Mouse (Mus musculus): ENCODE data around the gene Mlycd. TPM values are rescaled to one million over a fixed set of nuclear protein-coding genes. Genes with fewer than 3 reads are reported as not detected.

Mlycd gene
- 4.9 and 5.8 TPM in 2 replicates for total RNA-seq (2012; rRNA removed)

DNA sequence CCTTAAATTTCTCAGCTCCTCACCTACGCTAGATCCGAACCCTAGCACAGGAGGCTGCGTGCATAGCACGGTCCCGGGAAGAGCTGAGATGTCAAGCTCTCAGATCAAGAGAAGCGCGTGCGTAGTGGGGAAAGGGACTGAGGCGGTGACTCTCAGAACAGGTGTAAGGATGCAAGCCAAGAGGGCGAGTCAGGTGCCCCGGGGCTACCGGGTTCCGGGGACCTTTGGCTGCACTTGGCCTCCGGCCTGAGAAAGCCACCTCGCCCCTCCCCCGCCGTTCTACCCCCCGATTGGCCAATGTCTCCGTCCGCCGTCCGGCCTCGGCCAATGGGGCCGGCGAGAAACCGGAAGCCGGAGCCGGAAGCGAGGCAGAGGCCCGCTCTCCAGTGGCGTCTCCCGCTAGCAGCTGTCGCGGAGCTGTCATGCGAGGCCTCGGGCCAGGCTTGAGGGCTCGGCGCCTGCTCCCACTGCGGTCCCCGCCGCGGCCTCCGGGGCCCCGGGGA, at the start of gene Mlycd:
Gene Mlycd, plus strand, starts transcription at position 355 of the 503 bp plus-strand sequence.
- peaks cover 0 to 5% of the 10 kb centered on the region in 2 experiments; a peak in 1 of 4 replicates for H3K4me1 ChIP-seq (ENCODE audit: control insufficient read depth in 2 of 2, insufficient read depth in 2 of 2, low read length in 2 of 2, poor library complexity in 1 of 2)
- TF ChIP-seq MAFK (IDR thresholded peaks at IDR 0.05; ENCODE audit: insufficient read depth, low read depth, low read length): no peak
- TF ChIP-seq CHD2 (IDR thresholded peaks at IDR 0.05; ENCODE audit: low read depth, low read length): no peak
- TF ChIP-seq HCFC1 (IDR thresholded peaks at IDR 0.05; ENCODE audit: borderline replicate concordance, insufficient read depth, low read length): no peak
- TF ChIP-seq ZNF384 (IDR thresholded peaks at IDR 0.05; ENCODE audit: low read depth, low read length): no peak
- TF ChIP-seq ZC3H11A (IDR thresholded peaks at IDR 0.05; ENCODE audit: borderline replicate concordance, low read depth, low read length): no peak
- no peaks in the 10 kb centered on the region for H3K36me3 ChIP-seq (ENCODE audit: control insufficient read depth, insufficient read depth, low read length, poor library complexity, severe bottlenecking)
- no peak within 1 kb of the TSS for H3K27ac ChIP-seq (ENCODE audit: insufficient read depth, low read depth, low read length, poor library complexity, severe bottlenecking)
- peak; percentile 87 for DNase-seq (ENCODE audit: low read depth, low spot score)
- no peaks in the 10 kb centered on the region for H3K9me3 ChIP-seq (ENCODE audit: control insufficient read depth, insufficient read depth, low read depth, low read length)
- peak within 1 kb of the TSS; percentile 66 to 79 for H3K4me3 ChIP-seq (ENCODE audit: insufficient read depth in 1 of 2, low read depth in 1 of 2, low read length in 2 of 2, poor library complexity in 1 of 2, severe bottlenecking in 1 of 2)
- in situ Hi-C loops (cut with MboI; ENCODE audit: low sequenced_read_pairs in 2 of 2, unreplicated experiment in 2 of 2): no loop called here
- H3K9ac ChIP-seq (ENCODE audit: insufficient read depth, low read depth, low read length, poor library complexity, severe bottlenecking): peak within 1 kb of the TSS; percentile 68

DNA sequence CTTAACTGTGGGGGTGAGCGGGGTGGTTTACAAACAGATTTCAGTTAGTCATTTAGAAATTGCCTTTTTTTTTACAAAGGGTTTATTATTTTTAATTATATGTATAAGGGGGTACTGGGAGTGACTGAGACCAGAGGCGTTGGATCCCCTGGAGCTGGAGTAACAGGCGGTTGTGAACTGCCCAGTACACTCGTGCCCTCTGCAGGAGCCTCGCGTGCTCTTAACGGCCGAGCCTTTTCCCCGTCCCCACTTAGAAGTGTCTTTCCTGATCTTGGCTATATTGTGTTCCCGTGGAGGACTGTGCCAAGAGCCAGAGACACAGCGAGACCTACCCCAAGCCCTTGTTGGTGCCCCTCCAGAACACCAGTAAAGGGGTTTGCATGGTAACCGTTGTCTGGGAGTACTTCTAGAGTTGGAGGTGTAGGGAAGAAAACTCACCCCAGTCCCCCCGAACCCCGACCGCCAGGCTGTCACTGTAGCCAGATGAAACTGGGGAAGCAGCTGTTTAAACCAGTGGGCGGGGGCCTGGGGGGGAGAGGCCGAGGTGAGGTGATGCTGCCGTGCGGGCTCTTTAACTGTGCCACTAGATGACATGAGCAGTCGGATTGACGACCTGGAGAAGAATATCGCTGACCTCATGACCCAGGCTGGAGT, 49.5 kb upstream of the Mlycd start:
- Histone ChIP-seq H3K9ac (ENCODE audit: insufficient read depth, low read depth, low read length, poor library complexity, severe bottlenecking) (peak overlapping the region; percentile 91), H3K9me3 (ENCODE audit: control insufficient read depth, insufficient read depth, low read depth, low read length) (peaks cover 1% of the 10 kb centered on the region; the same call in 1 of the 2 replicates), H3K36me3 (ENCODE audit: control insufficient read depth, insufficient read depth, low read length, poor library complexity, severe bottlenecking) (peaks cover 26% of the 10 kb centered on the region), H3K4me3 (ENCODE audit: insufficient read depth in 1 of 2, low read depth in 1 of 2, low read length in 2 of 2, poor library complexity in 1 of 2, severe bottlenecking in 1 of 2) (peak overlapping the region; percentile 93 to 94), H3K4me1 (ENCODE audit: control insufficient read depth in 2 of 2, insufficient read depth in 2 of 2, low read length in 2 of 2, poor library complexity in 1 of 2) (no peaks in the 10 kb centered on the region), H3K27ac (ENCODE audit: insufficient read depth, low read depth, low read length, poor library complexity, severe bottlenecking) (no peak overlapping the region)
- no peak for TF ChIP-seq HCFC1 (IDR thresholded peaks at IDR 0.05; ENCODE audit: borderline replicate concordance, insufficient read depth, low read length)
- no peak for TF ChIP-seq ZNF384 (IDR thresholded peaks at IDR 0.05; ENCODE audit: low read depth, low read length)
- no peak for TF ChIP-seq ZC3H11A (IDR thresholded peaks at IDR 0.05; ENCODE audit: borderline replicate concordance, low read depth, low read length)
- TF ChIP-seq MAFK (IDR thresholded peaks at IDR 0.05; ENCODE audit: insufficient read depth, low read depth, low read length): no peak
- TF ChIP-seq CHD2 (IDR thresholded peaks at IDR 0.05; ENCODE audit: low read depth, low read length): no peak
- in situ Hi-C loops (cut with MboI; ENCODE audit: low sequenced_read_pairs in 2 of 2, unreplicated experiment in 2 of 2): no loop called here
- no peak for DNase-seq (ENCODE audit: low read depth, low spot score)

DNA sequence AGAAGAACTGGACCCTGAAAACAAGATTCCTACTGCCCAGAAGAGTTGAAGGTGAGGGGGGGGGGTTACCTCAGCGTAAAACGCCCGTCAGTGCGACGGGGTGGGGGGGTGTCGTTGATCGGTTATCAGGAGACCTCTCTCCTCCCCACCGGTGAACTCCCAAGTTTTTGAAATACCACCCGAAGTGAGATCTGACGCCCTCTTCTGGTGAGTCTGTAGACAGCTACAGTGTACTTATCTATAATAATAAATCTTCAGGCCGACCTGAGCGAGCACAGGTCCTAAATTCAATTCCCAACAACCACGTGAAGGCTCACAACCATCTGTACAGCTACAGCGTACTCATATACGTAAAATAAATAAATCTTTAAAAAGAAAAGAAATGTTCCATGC, 49.0 kb upstream of the Mlycd start:
- in situ Hi-C loops (cut with MboI; ENCODE audit: low sequenced_read_pairs in 2 of 2, unreplicated experiment in 2 of 2): no loop called here
- Histone ChIP-seq H3K9ac (ENCODE audit: insufficient read depth, low read depth, low read length, poor library complexity, severe bottlenecking) (no peak overlapping the region), H3K27ac (ENCODE audit: insufficient read depth, low read depth, low read length, poor library complexity, severe bottlenecking) (no peak overlapping the region), H3K4me1 (ENCODE audit: control insufficient read depth in 2 of 2, insufficient read depth in 2 of 2, low read length in 2 of 2, poor library complexity in 1 of 2) (no peaks in the 10 kb centered on the region), H3K36me3 (ENCODE audit: control insufficient read depth, insufficient read depth, low read length, poor library complexity, severe bottlenecking) (peaks cover 27% of the 10 kb centered on the region), H3K9me3 (ENCODE audit: control insufficient read depth, insufficient read depth, low read depth, low read length) (no peaks in the 10 kb centered on the region; the same call in 1 of the 2 replicates), H3K4me3 (ENCODE audit: insufficient read depth in 1 of 2, low read depth in 1 of 2, low read length in 2 of 2, poor library complexity in 1 of 2, severe bottlenecking in 1 of 2) (peak overlapping the region in 1 of 2 experiments; percentile 94; a peak in 2 of 4 replicates)
- DNase-seq (ENCODE audit: low read depth, low spot score): no peak
- TF ChIP-seq MAFK (IDR thresholded peaks at IDR 0.05; ENCODE audit: insufficient read depth, low read depth, low read length) (no peak), ZNF384 (IDR thresholded peaks at IDR 0.05; ENCODE audit: low read depth, low read length) (no peak), HCFC1 (IDR thresholded peaks at IDR 0.05; ENCODE audit: borderline replicate concordance, insufficient read depth, low read length) (no peak), ZC3H11A (IDR thresholded peaks at IDR 0.05; ENCODE audit: borderline replicate concordance, low read depth, low read length) (no peak), CHD2 (IDR thresholded peaks at IDR 0.05; ENCODE audit: low read depth, low read length) (no peak)

DNA sequence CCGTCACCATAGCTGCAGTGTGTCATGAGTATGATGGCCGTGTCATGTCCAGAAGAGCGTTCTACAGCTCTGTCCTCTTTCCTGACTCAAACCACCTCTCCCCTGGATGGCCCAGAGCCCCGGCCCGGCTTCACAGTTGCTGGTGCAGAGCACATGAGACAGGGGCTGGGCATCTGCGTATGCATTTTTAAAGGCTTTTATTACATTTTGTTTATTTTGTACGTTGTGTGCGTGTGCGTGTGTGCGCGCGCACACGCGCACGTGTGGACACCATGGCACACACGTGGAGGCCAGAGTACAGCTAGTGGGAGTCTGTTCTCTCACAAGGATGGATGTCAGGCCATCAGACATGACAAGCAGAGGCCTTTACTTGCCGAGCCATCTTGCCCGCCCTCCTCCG, 43.0 kb upstream of the Mlycd start:
- H3K4me3 ChIP-seq (ENCODE audit: insufficient read depth in 1 of 2, low read depth in 1 of 2, low read length in 2 of 2, poor library complexity in 1 of 2, severe bottlenecking in 1 of 2): no peak overlapping the region
- H3K4me1 ChIP-seq (ENCODE audit: control insufficient read depth in 2 of 2, insufficient read depth in 2 of 2, low read length in 2 of 2, poor library complexity in 1 of 2): no peaks in the 10 kb centered on the region
- DNase-seq (ENCODE audit: low read depth, low spot score): no peak
- no peak overlapping the region for H3K9ac ChIP-seq (ENCODE audit: insufficient read depth, low read depth, low read length, poor library complexity, severe bottlenecking)
- in situ Hi-C loops (cut with MboI; ENCODE audit: low sequenced_read_pairs in 2 of 2, unreplicated experiment in 2 of 2): no loop called here
- H3K9me3 ChIP-seq (ENCODE audit: control insufficient read depth, insufficient read depth, low read depth, low read length): no peaks in the 10 kb centered on the region; the same call in 1 of the 2 replicates
- peaks cover 25% of the 10 kb centered on the region for H3K36me3 ChIP-seq (ENCODE audit: control insufficient read depth, insufficient read depth, low read length, poor library complexity, severe bottlenecking)
- no peak for TF ChIP-seq HCFC1 (IDR thresholded peaks at IDR 0.05; ENCODE audit: borderline replicate concordance, insufficient read depth, low read length)
- no peak for TF ChIP-seq ZNF384 (IDR thresholded peaks at IDR 0.05; ENCODE audit: low read depth, low read length)
- no peak for TF ChIP-seq ZC3H11A (IDR thresholded peaks at IDR 0.05; ENCODE audit: borderline replicate concordance, low read depth, low read length)
- no peak for TF ChIP-seq MAFK (IDR thresholded peaks at IDR 0.05; ENCODE audit: insufficient read depth, low read depth, low read length)
- no peak for TF ChIP-seq CHD2 (IDR thresholded peaks at IDR 0.05; ENCODE audit: low read depth, low read length)
- no peak overlapping the region for H3K27ac ChIP-seq (ENCODE audit: insufficient read depth, low read depth, low read length, poor library complexity, severe bottlenecking)
